11 mouse cellular contexts compared by ENCODE assay signal in the genomic region with DNA sequence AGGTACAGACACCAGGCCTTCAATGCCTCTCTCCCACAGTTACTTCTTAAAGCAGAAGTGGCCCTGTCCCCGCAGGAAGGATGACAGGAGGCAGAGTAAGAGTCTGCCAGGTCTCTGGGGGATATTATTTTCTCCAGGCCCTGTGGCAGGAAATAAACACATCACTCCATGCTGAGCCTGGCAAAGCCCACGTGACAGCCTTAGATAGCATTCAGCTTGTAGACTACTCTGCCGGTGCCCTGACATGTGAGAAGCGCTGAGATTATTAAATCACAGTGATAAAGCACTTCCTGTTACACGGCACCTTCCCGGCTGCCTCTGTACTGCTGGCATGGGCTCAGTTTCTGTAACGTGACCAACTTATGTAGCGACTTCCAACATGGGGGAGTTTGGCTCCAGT.
DNase-seq lines count a peak whose midpoint lies in the region; ATAC-seq and TF ChIP-seq lines count a peak whose summit lies in the region.
"Had no signal": no experiment of that assay in that cellular context is flagged by ENCODE, and none has a peak within 500 bp of the region (broad histone marks: within the 10 kb centered on the region; RNA-seq: fewer than 3 reads in every experiment).

No protein-coding gene starts in this region.

- whole genome bisulfite sequencing in forebrain, embryonic 14.5 days, result 69% methylated on average over 8 of the region's 8 CpGs
- 68% methylated on average over 8 of the region's 8 CpGs for WGBS in forebrain, embryonic 15.5 days
- WGBS in liver, adult 2 months, result 72% methylated on average over 8 of the region's 8 CpGs
- 26% methylated on average over 8 of the region's 8 CpGs for WGBS in liver, embryonic 11.5 days

- no peaks in the 10 kb centered on the region for H3K36me3 ChIP-seq in forebrain, embryonic 14.5 days (ENCODE audit: control insufficient read depth, insufficient read depth, low read length)
- H3K36me3 ChIP-seq in forebrain, embryonic 15.5 days, result no peaks in the 10 kb centered on the region
- H3K36me3 ChIP-seq in liver, adult 2 months (ENCODE audit: control insufficient read depth, insufficient read depth, low read length), result no peaks in the 10 kb centered on the region
- no peaks in the 10 kb centered on the region for H3K36me3 ChIP-seq in liver, embryonic 11.5 days (ENCODE audit: control insufficient read depth, insufficient read depth, low read length)
- H3K36me3 ChIP-seq: forebrain, embryonic 12.5 days had no signal

- no peaks in the 10 kb centered on the region for H3K27me3 ChIP-seq in forebrain, embryonic 14.5 days (replicated peaks; ENCODE audit: control insufficient read depth, insufficient read depth, low read length)
- 0 out of 2 replicates have a peak, but pooled peaks cover 3% of the 10 kb centered on the region for H3K27me3 ChIP-seq in forebrain, embryonic 15.5 days
- no peaks in the 10 kb centered on the region for H3K27me3 ChIP-seq in liver, adult 2 months (ENCODE audit: control insufficient read depth, insufficient read depth, low read length)
- peaks cover 3% of the 10 kb centered on the region for H3K27me3 ChIP-seq in liver, embryonic 11.5 days (replicated peaks; ENCODE audit: control insufficient read depth, insufficient read depth, low read length)

- H3K79me2 ChIP-seq in liver, adult 2 months (ENCODE audit: control insufficient read depth, insufficient read depth, low read length), result no peaks in the 10 kb centered on the region

- intact Hi-C loops in left cerebral cortex, postnatal 36 days (cut with DNase I), result no loop called here

- H3K4me3 ChIP-seq in forebrain, embryonic 14.5 days (ENCODE audit: low read depth, low read length), result no peak overlapping the region
- no peak overlapping the region for H3K4me3 ChIP-seq in forebrain, embryonic 15.5 days
- H3K4me3 ChIP-seq in liver, adult 2 months (ENCODE audit: insufficient read depth, low read depth, low read length), result no peak overlapping the region
- no peak overlapping the region for H3K4me3 ChIP-seq in liver, embryonic 11.5 days (ENCODE audit: low read depth, low read length)
- H3K4me3 ChIP-seq: forebrain, embryonic 12.5 days; megakaryocyte, embryonic 14.5 days had no signal

- no peak overlapping the region for H3K4me2 ChIP-seq in forebrain, embryonic 14.5 days (ENCODE audit: low read length)
- H3K4me2 ChIP-seq in forebrain, embryonic 15.5 days (replicated peaks), result no peak overlapping the region
- H3K4me2 ChIP-seq in liver, embryonic 11.5 days, result no peak overlapping the region
- H3K4me2 ChIP-seq: forebrain, embryonic 12.5 days had no signal

- DNase-seq in forebrain, embryonic 14.5 days (ENCODE audit: low spot score), result peak; percentile 33
- peak; percentile 6 for DNase-seq in liver, adult 2 months (ENCODE audit: extremely low read depth, low read depth, low spot score)
- no peak for DNase-seq in liver, embryonic 11.5 days (ENCODE audit: low spot score)
- peak; percentile 26 to 28 for DNase-seq in left cerebral cortex, postnatal 36 days (ENCODE audit: low spot score in 2 of 2)
- DNase-seq: B cell, adult 2 months had no signal

- TF ChIP-seq CTCF in liver, adult 2 months (IDR thresholded peaks at IDR 0.05; ENCODE audit: low read depth, low read length), result no peak

- H3K4me1 ChIP-seq in forebrain, embryonic 14.5 days (ENCODE audit: control insufficient read depth, insufficient read depth, low read length), result peaks cover 7% of the 10 kb centered on the region
- peaks cover 15% of the 10 kb centered on the region for H3K4me1 ChIP-seq in forebrain, embryonic 15.5 days
- no peaks in the 10 kb centered on the region; the same call in 1 of the 2 replicates for H3K4me1 ChIP-seq in liver, adult 2 months (ENCODE audit: control insufficient read depth, insufficient read depth, low read length)
- H3K4me1 ChIP-seq in liver, embryonic 11.5 days (replicated peaks; ENCODE audit: control insufficient read depth, insufficient read depth, low read length), result no peaks in the 10 kb centered on the region
- H3K4me1 ChIP-seq: megakaryocyte, embryonic 14.5 days had no signal

- H3K27ac ChIP-seq in forebrain, embryonic 14.5 days (ENCODE audit: low read depth, low read length), result no peak overlapping the region
- no peak overlapping the region for H3K27ac ChIP-seq in forebrain, embryonic 15.5 days (replicated peaks)
- H3K27ac ChIP-seq in liver, adult 2 months (replicated peaks; ENCODE audit: insufficient read depth, low read depth, low read length), result no peak overlapping the region
- no peak overlapping the region for H3K27ac ChIP-seq in liver, embryonic 11.5 days (ENCODE audit: low read depth, low read length)
- H3K27ac ChIP-seq: forebrain, embryonic 12.5 days had no signal

- H3K9ac ChIP-seq in forebrain, embryonic 14.5 days (ENCODE audit: low read length), result no peak overlapping the region
- H3K9ac ChIP-seq in forebrain, embryonic 15.5 days (replicated peaks), result no peak overlapping the region
- H3K9ac ChIP-seq in liver, adult 2 months (ENCODE audit: low read depth, low read length), result no peak overlapping the region
- no peak overlapping the region for H3K9ac ChIP-seq in liver, embryonic 11.5 days (ENCODE audit: low read depth, low read length)
- H3K9ac ChIP-seq: forebrain, embryonic 12.5 days had no signal

- no peaks in the 10 kb centered on the region for H3K9me3 ChIP-seq in forebrain, embryonic 14.5 days (replicated peaks; ENCODE audit: control insufficient read depth, low read length)
- no peaks in the 10 kb centered on the region for H3K9me3 ChIP-seq in forebrain, embryonic 15.5 days
- no peaks in the 10 kb centered on the region for H3K9me3 ChIP-seq in liver, embryonic 11.5 days (ENCODE audit: control insufficient read depth, low read length)
- H3K9me3 ChIP-seq: forebrain, embryonic 12.5 days; megakaryocyte, embryonic 14.5 days had no signal

- no peak for TF ChIP-seq POLR2A in liver, adult 2 months (IDR thresholded peaks at IDR 0.05; ENCODE audit: extremely low read depth, insufficient read depth, low read length)

- no peak for ATAC-seq in forebrain, embryonic 14.5 days
- no peak for ATAC-seq in forebrain, embryonic 15.5 days (replicated peaks)
- no peak for ATAC-seq in liver, embryonic 11.5 days (replicated peaks; ENCODE audit: low FRiP score)
- peak; percentile 26 to 55 for ATAC-seq in hematopoietic stem cell, adult 5-6 weeks (replicated peaks in 1 of 2; ENCODE audit: insufficient read depth in 1 of 2, low FRiP score in 2 of 2, low TSS enrichment in 1 of 2, low read depth in 1 of 2, poor library complexity in 2 of 2, severe bottlenecking in 2 of 2)
- ATAC-seq in megakaryocyte, adult 5-6 weeks (ENCODE audit: poor library complexity, severe bottlenecking), result no peak
- ATAC-seq in megakaryocyte-erythroid progenitor cell, adult 5-6 weeks (replicated peaks; ENCODE audit: low FRiP score, low TSS enrichment, poor library complexity, severe bottlenecking), result no peak

Comparison
In these comparisons a context has a peak if more than half of its experiments do, and no peak if none do; other contexts are left out.
1. ATAC-seq: peak in hematopoietic stem cell, adult 5-6 weeks (2 of 2); none in forebrain, embryonic 14.5 days (single experiment), forebrain, embryonic 15.5 days (single experiment), liver, embryonic 11.5 days (single experiment), megakaryocyte, adult 5-6 weeks (single experiment) and megakaryocyte-erythroid progenitor cell, adult 5-6 weeks (single experiment).